Mouse (Mus musculus) c-Kit-positive CD71-positive TER-119-negative erythroid progenitor cells, embryonic 14.5 days (primary cell): ENCODE data around the gene AC161166.1.

Experiments used
- DNase-seq: peaks from one replicate; pipeline ENCODE4 v3.0.0-alpha.2; 2013; ENCODE audit warnings: low read depth

AC161166.1 gene

DNA sequence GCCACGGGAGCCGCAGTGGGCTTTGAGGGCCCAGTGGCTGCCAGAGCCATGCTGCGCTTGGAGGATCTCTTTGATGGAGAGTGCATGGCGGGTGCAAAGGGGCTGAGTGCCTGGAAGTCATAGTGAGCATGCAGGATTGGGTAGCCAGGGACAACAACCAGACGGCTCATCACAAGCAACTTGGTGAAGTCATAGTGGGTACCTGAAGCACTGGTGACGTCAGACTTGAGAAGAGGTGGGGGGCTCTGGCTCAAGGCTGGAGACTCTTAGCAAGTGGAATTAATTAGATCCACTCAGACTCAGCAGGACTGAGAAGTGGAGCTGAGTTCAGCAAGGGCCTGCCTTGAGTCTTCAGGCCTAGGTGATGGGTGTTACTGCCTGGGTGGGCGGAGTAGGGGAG is at the start of gene AC161166.1:
Gene AC161166.1 (minus strand): TSS at position 101 of the 400 bp plus-strand sequence.
- DNase-seq: no peak

DNA sequence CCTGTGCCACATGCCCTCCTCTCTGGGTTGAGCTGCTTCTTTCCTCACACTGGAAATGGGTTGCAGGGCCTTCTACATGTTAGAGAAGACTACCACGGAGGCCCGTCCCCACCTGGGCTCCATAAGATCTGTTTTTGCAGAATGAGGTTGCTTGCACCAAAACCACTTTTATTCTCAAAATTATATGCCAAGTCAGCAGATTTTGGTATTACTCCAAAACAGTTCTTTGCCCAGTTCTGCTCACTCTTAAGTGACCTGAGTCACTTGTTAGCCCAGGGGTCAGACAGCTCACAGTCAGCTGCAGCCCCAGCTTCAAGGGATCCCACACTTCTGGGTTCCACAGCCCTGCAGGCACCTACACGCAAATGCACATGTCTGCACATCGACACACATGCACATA is 49.2 kb upstream of the AC161166.1 start:
- no peak for DNase-seq

DNA sequence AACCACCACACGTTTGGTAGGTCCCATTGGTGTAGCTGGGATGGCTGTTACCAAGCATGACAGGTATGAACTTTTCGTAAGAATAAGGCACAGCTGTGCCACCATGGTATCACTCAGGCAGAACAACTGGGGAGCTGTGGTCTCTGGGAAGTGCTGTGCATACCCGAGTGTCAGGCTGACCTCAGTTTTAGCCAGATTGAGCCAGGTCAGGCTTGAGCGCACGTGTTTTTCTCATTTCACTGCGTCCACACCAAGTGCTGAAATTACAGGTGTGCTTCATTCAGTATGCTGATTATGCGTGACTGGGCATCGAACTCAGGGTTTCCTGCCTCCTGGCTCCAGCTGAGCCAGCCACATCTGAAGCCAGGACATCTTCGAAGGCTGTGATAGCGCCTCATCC is 43.5 kb upstream of the AC161166.1 start:
- no peak for DNase-seq

DNA sequence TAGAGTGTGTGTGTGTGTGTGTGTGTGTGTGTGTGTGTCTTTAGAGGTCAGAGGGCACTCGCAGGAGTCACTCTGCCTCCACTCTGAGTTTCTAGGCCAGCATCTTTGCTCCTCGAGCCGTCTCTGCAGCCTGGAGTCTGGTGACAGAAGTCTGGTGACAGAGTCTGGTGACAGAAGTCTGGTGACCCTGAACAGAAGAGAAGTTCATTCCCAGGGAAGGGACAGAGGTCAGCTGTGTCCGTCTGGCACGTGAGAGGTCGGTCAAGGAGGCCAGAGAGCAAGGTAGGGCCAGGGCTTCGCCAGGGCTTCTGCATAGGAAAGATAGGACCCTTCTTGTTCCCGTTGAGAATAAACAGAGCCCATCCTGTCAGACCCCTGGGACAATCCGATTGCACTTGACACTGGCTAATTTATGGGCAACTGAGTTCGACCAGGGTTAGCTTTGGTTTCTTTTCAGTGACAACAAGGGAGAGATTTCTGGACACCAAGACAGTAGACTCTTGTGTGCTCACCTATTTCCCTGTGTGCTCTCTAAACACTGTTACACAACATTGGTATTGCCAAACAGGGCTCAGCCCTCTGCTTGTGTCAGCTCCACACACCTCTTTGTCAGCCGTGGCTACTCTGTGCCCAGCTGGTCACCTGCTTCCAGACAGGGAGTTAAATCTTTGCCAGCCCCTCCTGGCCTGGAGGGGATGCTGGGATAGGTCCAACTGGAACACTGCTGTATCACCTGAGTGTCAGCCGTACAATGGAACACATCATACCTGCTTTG is 39.9 kb upstream of the AC161166.1 start:
- no peak for DNase-seq

DNA sequence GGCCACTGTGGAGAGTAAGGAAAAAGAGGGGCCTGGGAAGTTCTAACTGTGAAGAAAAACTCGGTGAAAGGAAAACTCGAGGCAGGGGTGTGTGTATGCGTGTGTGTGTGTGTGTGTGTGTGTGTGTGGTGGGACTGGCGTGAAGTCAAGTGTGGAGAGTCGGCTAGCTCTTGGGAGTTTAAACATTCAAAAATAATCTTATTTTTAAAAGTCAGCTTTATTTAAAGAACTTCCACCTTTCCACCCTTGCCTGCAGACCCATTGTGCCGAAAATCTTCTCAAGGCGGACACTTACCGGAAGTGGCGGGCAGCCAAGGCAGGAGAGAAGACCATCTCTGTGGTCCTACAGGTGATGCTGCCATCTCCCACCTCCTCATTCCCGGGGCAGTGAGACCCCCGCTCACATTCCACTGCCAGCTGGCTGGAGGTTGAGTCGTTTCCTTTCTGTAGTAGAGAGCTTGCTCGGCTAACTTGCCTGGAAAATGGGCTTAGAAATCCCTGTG is 35.3 kb upstream of the AC161166.1 start:
- no peak for DNase-seq

DNA sequence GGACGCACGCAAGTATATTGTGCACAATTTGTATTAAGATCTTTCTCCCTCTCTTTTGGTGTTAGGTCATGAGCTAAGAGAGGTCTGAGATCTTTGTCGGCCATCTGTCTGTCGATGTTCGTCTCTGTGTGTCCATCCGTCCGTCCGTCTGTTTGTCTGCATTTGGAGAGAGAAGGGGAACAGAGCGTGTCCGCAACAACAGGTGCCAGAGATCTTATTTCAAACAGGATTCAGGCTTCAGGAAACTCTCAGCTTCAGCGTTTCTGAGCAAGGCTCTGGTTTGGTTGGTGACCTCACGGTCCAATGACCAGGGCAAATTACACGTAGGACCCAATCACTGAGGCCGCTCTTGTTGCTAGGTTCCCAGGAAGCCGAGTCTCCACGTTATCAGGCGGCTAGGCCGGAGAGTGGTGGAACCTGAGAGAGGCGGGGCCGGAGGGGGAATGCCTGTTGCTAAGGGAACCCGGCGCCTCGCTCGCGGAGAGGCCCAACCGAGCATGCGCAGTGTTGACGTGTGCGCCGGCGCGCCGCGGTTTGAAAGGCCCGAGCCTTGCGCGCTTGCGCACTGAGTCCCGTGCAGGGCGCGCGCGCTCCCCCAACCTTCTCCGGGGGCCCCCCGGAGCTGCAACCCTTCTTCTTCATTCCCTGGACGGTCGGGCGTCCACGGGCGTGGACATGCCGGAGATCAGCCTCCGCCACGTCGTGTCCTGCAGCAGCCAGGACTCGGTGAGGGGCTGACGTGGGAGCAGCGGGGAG is 34.6 kb upstream of the AC161166.1 start:
- peak; percentile 99 for DNase-seq

DNA sequence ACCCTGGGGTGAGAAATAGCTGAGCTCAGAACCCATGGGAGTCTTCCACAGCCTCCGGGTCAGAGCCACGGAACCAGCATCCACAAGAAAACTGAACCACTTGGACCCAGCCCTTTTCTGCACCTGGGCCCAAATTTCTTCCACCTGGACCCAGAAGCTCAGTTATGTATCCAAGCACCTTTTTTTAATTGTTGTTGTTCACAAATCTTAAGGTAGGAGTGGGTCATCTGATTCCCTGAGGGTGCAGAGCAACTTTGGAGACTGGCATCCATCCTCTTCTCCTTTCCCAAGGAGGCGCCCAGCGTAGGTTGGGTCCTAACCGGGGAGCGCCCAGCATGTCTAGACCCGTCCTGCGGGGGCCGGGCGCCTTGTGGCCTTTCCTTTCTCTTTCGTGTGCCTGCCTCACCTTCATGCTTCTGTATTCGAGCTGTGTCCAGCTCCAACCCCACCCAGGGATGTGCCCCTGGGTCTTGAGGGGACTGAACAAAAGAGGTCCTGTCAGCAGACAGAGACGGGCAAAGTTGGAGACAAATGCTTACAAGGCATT is 33.9 kb upstream of the AC161166.1 start, which contains the start of the genes Pinlyp and Xrcc1:
Gene Pinlyp (minus strand): TSS at position 51 of the 547 bp plus-strand sequence.
Gene Xrcc1 (plus strand): TSS at position 222 of the 547 bp plus-strand sequence.
- DNase-seq: no peak

DNA sequence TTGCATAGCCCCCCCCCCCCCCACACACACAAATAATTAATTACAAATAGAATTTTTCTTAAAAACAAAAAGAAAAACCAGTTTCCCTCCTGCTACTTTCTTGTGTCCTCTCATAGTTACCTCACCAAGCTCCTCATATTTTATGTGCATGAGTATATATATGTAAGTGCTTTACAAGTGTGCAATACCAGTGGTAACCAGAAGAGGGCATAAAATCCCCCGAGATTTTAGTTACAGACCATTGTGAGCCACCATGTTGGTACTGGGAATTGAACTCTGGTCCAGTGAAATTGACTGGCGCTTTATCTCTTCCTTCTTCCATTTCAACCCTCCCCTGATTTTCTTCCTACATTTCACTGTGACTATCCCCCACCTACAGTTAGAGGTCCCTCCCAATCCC is 32.3 kb upstream of the AC161166.1 start:
- peak; percentile 31 for DNase-seq

DNA sequence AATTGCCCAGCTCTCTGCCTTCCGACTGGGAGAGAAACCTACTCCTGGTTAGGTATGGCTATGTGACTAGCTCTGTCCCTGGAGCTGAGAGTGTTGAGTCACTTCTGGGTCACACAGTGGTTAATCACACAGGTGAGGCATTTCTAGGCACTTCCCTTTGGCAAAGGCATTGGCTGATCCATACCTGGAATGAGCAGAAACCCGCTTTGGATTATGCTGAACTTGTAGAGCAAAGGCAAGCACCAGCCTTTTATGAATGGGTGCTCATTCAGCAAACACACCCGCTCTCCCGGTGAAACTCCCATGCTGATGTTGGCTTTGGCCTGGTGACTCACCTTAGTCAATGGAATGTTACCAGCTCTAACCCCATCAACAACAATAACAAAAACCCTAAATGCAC is 27.4 kb upstream of the AC161166.1 start:
- DNase-seq: no peak

DNA sequence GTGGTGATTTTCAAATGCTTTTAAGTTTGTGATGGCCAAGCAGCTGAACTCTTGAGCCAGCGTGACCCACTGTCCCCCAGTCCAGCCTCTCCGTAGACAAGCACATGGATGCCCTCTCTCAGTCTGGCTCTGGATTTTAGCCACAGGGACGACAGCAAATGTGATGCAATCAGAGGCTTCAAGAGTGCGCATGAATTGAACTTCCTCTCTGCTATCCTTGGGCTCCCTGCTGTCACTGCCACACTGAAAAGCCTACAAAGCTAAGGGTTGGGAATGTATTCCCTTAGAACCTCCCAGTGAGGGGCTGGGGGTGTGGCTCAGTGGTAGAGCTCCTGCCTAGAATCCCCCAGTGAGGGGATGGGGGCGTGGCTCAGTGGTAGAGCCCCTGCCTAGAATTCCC is 26.4 kb upstream of the AC161166.1 start:
- no peak for DNase-seq

DNA sequence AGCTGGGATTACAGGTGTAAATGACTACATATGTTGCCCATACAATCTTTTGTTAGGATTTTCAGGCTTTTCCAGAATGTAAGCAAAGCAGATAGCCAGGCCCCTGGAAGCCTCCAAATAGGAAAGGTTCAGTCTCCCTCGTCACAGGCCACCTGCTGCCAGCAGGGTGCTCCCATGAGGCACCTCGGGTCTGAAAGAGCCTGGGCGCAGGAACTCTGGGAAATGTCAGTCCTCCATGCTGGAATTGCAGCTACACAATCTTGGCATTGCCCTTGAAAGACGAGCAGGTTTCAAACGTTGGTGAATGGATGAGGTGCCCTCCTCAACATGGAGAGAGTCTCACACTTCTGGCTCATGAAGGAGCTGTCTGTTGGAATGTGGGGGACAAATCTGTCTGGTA is 25.9 kb upstream of the AC161166.1 start:
- no peak for DNase-seq

DNA sequence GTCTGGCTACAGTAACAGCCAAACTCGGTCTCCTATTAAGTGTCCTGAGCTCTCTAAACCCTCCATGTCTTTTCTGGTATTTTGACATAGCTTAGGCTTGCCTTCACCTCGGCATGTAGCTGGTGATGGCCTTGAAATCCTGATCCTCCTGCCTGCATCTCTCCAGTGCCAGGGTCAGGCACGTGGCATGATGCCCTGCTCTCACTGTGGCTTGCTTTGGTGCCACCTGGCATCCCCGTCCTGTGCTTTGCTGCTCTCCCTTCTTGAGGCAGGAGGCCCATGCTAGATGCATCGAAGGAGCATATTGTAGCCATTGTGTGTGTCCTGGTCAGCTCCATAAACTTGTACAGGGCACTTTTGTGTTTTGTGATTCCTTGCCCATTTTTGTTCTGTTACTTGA is 25.3 kb upstream of the AC161166.1 start:
- no peak for DNase-seq

DNA sequence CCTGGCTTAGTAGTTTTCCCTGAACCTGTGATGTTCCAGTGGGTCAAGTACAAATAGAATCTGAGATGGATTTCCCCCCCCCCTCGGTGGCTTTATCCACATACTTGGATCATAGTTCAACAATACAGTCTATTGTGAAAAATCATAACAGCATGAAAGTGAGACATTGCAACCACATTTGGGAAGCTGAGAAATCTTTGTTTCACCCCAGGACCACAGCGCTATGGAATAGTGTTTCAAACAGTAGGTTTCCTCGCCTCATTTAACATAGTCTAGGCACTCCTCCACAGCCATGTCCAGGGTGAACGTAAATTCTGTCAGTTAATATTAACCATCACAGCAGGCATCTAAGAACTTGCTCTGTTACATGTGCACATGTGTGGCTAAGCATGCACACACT is 24.8 kb upstream of the AC161166.1 start:
- DNase-seq: no peak

DNA sequence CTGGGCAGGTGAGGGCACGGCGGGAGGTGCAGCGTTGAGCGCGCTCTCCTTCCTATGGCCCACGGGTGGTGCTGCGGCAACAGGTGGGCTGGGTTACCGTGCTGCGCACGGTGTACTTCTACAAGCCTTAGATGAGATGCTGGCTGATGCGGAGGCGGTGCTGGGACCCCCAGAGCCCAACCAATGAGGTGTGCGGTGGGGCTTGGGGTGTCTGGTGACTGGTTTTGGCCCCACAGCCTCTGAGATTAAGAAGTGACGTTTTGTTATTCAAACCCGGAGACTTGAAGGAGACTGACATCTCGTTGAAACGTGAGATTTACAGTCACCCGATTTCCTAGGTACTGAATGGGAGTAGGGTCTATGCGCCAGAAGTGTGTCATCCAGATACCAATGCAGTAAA is 22.0 kb upstream of the AC161166.1 start:
- no peak for DNase-seq

DNA sequence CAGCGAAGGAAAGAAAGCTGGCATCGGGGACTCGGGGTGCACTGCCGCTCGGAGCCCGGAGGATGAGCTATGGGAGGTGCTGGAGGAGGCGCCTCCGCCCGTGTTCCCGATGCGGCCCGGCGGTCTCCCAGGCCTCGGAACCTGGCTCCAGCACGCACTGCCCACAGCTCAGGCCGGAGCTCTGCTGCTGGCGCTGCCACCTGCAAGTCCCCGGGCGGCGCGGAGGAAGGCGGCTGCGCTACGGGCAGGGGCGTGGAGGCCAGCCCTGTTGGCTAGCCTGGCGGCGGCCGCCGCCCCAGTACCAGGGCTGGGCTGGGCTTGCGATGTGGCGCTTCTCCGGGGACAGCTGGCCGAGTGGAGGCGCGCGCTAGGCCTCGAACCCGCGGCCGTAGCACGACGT is 21.6 kb upstream of the AC161166.1 start:
- no peak for DNase-seq

DNA sequence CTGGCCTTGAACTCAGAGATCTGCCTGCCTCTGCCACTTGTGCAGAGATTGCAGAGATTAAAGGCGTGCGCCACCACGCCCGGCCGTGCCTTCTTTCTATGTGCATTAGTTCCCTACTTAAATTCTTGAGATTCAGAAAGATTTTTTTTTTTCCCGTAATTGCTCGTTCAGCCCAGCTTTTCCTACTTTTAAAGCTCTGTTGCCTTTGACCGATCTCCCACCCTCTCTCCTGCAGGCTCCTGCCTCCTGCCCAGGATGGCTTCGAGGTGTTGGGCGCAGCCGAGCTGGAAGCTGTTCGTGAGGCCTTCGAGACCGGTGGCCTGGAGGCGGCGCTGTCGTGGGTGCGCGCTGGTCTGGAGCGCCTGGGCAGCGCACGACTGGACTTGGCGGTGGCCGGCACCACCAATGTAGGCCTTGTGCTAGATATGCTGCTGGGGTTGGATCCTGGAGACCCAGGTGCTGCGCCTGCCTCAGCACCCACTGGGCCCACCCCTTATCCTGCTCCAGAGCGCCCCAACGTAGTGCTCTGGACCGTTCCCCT is 20.8 kb upstream of the AC161166.1 start:
- no peak for DNase-seq

DNA sequence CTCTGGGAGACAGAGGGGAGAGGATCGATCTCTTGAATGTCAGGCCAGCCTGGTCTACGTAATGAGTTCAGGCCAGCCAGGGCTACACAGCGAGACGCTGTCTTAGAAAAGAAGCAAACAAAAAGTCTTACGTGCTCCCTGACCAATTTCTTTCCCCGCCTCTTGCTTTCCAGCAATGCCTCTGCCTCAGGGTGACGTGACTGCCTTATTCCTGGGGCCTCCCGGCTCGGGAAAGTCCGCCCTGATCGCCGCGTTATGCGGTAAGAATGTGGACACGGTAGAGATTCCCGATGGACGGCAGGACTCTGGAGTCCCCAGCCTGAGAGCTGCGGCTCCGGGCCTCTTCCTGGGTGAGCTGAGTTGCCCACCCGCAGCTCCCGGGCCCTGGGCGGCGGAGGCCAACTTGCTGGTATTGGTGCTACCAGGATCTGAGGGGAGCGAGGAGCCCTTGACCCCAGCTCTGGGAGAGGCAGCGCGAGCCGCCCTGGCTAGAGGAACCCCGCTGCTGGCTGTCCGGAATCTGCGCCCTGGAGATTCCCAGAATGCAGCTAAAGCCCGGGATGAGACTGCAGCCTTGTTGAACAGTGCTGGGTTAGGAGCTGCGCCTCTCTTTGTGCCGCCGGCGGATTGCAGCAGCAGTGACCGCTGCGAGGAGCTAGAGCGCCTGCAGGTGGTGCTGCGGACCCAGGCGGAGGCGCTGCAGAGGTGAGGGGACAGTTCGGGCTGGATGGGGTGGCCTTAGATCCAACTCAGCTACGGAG is 19.1 kb upstream of the AC161166.1 start:
- peak; percentile 37 for DNase-seq

DNA sequence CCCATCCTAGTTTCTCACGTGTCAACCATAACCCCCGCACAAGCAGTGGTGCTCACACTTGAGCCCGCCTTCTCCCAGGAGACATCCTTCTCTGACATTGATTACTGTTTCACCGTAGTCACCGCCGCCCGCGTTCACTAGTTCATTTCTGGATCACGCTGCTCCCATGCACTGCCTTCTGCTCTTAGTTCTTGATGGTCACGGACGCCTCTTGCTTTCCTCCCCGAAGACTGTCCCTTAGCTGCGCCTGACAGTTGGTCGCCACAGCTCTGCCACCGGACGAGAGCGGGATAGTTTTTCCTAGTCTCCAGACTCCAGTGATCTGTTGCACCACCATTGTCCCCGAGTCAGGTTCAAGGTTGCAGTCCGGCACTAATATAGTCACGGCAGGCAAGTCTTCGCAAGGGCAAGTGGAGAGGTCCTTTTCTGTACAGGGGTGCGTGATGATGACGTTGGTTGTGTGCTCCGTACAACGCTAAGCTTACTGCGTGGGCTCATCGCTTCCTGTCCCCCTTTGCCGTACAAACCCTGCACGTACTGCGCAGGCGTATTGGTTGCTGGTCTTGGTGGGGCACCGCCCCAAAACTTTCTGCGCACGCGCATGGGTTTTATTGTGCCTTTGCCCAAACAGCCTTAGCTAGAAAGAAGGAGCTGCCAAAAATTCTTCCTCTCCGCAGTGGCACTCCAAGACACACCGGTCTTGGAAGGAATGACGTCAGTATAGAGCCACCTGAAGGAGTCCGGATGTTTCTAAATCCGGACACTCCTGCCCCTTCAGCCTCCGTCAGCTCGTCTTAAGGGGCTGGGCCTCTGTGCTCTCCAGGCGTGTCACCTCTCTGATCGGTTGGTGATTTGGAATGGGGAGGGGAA is 18.0 kb upstream of the AC161166.1 start, which contains the start of gene Irgq:
Gene Irgq (plus strand): TSS at position 628 of the 870 bp plus-strand sequence.
- peak; percentile 100 for DNase-seq

DNA sequence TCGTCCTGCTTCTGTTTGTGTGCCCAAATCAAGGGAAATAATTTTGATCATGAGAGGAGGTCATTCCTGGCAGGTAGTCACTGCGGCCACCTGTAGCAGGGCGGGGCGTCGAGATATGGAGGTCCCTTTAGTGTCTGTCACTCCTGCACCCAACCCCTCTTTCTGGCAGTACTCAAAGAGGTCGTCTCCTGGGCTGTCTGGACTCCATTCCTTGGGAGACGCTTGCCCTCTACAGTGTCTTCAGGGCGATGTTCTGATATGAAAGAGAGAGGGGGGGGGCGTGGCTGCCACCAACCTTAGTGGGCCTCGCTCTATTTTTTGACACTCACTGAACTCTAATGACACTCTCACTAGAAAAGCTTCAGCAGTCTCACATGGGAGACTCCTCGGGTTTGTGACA is 17.3 kb upstream of the AC161166.1 start:
- DNase-seq: peak; percentile 24

DNA sequence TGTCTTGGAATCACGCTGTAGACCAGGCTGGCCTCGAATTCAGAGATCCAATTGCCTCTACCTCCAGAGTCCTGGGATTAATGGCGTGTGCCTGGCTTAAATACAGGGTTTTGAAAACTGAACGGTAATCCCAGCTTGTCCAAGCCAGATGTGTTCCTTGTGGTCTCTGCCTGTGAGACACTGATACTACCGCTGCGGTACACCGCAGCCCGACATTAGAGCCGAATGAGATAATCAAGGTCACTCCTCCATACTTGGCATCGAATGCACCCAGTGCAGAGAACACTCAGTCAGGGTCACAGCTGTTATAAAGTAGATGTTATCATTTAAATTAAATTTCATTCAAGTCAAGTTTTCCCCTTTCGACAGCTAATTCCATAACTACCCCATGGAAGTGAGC is 16.6 kb upstream of the AC161166.1 start:
- no peak for DNase-seq
